Mouse (Mus musculus) hindbrain, postnatal 0 days (tissue): Measurements from ENCODE around the gene Kctd20. TPM values are rescaled to one million over a fixed set of nuclear protein-coding genes. Genes with fewer than 3 reads are reported as not detected.

ENCODE experiments used
- ATAC-seq: fragments of 200-750 bp; cut with Nextera tagmentation; 2 replicates; pipeline ENCODE4 v1.8.0; 2017; ENCODE audit warnings: mild to moderate bottlenecking, moderate TSS enrichment, moderate library complexity
- DNase-seq: peaks from one replicate; pipeline ENCODE4 v3.0.0-alpha.2; 2015; ENCODE audit warnings: low spot score
- H3K27ac ChIP-seq: fragments of 300-500 bp; sonication (generic); 2 replicates; pipeline ENCODE4 v1.5.1; 2014; ENCODE audit warnings: mild to moderate bottlenecking
- H3K27me3 ChIP-seq: fragments of 300-500 bp; sonication (generic); 2 replicates; pipeline ENCODE4 v1.6.1; 2014; ENCODE audit warnings: low read length, mixed read lengths; ENCODE audit not compliant: insufficient read depth
- H3K36me3 ChIP-seq: fragments of 300-500 bp; sonication (generic); 2 replicates; pipeline ENCODE4 v1.6.1; 2014; ENCODE audit warnings: low read length, mixed read lengths; ENCODE audit not compliant: insufficient read depth
- H3K4me1 ChIP-seq: fragments of 300-500 bp; sonication (generic); 2 replicates; pipeline ENCODE4 v1.6.1; 2014; ENCODE audit warnings: antibody characterized with exemption, low read length, mixed read lengths; ENCODE audit not compliant: insufficient read depth
- H3K4me2 ChIP-seq: fragments of 300-500 bp; sonication (generic); 2 replicates; pipeline ENCODE4 v1.6.1; 2014; ENCODE audit warnings: low read depth, mild to moderate bottlenecking, low read length, moderate library complexity, mixed read lengths
- H3K4me3 ChIP-seq: fragments of 300-500 bp; sonication (generic); 2 replicates; pipeline ENCODE4 v1.5.1; 2014; ENCODE audit warnings: low read length
- H3K9ac ChIP-seq: fragments of 300-500 bp; sonication (generic); replicated peaks from 2 replicates; pipeline ENCODE4 v1.6.1; 2014; ENCODE audit warnings: mild to moderate bottlenecking, low read length, moderate library complexity, mixed read lengths
- H3K9me3 ChIP-seq: fragments of 300-500 bp; sonication (generic); 2 replicates; pipeline ENCODE4 v1.6.1; 2016; ENCODE audit warnings: low read length, mixed read lengths
- CTCF ChIP-seq: IDR thresholded peaks from 2 replicates; pipeline ENCODE4 v1.5.1; 2016; ENCODE audit warnings: antibody characterized with exemption, control low read depth, low read depth
- WGBS: fragments of 180-500 bp; shearing (Covaris S2); extraction: QIAGEN DNeasy Blood & Tissue Kit; methylation state at CpG from one replicate; pipeline ENCODE4 v1.1.7; 2014; 5-methylcytosine and 5-hydroxymethylcytosine counted together
- polyA plus RNA-seq: library from polyadenylated mRNA; unstranded; fragments of >200 nt; fragmentation: Nextera tagmentation; extraction: Ambion mirVana; gene quantifications from 2 replicates; pipeline ENCODE4 v1.2.1, GENCODE M21; 2015
- total RNA-seq: library from RNA; depleted of rRNA; stranded (reverse); fragments of >200 nt; gene quantifications from 2 replicates; pipeline ENCODE4 v1.2.3, GENCODE M21; 2014; rRNA removed

Gene Kctd20
- total and polyA plus RNA-seq, 2 experiments from 2014 or later: 51.5 to 64.1 TPM

DNA sequence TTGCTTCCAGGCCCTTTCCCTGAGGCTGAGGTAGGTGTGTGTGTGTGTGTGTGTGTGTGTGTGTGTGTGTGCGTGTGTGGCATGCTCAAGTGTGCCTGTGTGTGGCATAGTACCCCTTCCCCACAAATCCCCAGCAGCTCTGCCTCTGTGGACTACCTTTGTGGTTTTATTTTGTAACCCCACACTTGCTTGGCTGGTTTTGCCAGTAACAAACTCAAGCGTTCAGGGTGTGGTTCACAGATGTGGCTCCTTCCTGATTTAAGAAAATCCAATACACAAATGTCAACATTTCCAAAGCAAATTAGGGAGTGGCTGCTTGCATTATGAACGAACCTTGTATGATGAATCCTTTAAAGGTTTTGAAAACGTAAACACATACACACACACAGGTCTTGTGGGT lies 65.0 kb downstream of the Kctd20 start:
- no peak for ATAC-seq
- TF ChIP-seq CTCF: no peak
- 91% methylated on average over 4 of the region's 4 CpGs for WGBS
- H3K9ac ChIP-seq: no peak overlapping the region
- H3K9me3 ChIP-seq: no peaks in the 10 kb centered on the region
- no peak overlapping the region for H3K27ac ChIP-seq
- no peak for DNase-seq
- H3K4me3 ChIP-seq: no peak overlapping the region
- no peaks in the 10 kb centered on the region for H3K36me3 ChIP-seq
- no peak overlapping the region for H3K4me2 ChIP-seq
- H3K4me1 ChIP-seq: no peaks in the 10 kb centered on the region
- no peaks in the 10 kb centered on the region for H3K27me3 ChIP-seq

DNA sequence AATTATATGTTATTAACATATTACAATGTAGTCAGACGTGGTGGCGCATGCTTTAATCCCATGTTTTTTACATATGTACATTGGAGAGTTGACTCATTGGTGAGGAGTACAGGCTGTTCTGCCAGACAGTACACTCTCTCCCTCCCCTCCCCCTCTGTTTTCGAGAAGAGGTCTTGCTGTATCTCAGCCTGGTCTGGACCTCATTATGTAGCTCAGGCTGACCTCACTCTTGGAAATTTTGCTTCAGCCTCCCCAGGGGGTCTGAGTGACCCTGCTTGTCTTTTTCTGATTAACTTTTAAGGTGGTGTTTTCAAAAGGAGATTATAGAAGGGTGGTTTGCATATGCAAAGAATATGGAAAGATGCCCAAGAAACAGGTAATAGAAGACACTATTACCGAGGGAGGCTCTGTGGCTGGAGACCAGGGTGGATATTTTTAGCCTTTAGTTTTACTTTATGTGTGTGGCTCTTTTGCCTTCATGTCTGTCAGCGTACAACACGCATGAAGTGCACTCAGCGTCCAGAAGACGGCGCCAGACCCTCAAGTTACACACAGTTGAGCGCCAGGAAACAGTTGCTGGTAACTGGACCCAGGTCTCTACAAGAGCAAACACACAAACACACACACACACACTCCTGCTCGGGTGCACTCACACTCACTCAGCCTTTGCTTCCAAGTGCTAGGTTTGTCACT lies 66.7 kb downstream of the Kctd20 start:
- H3K4me3 ChIP-seq: no peak overlapping the region
- DNase-seq (no peak), ATAC-seq (no peak)
- H3K9ac ChIP-seq: no peak overlapping the region
- H3K9me3 ChIP-seq: no peaks in the 10 kb centered on the region
- 50% methylated on average over 11 of the region's 11 CpGs for WGBS
- no peaks in the 10 kb centered on the region for H3K36me3 ChIP-seq
- H3K27ac ChIP-seq: no peak overlapping the region
- H3K4me1 ChIP-seq: no peaks in the 10 kb centered on the region
- H3K27me3 ChIP-seq: no peaks in the 10 kb centered on the region
- no peak overlapping the region for H3K4me2 ChIP-seq
- peak; percentile 53 for TF ChIP-seq CTCF

Other genes starting within 250 kb of the Kctd20 start
- gene AC170998.1, start 225.9 kb upstream of the Kctd20 start, total RNA-seq: 2.3 and 4.3 TPM in 2 replicates
- 3.1 and 3.4 TPM in 2 replicates for gene AC170998.1, start 225.9 kb upstream of the Kctd20 start, polyA plus RNA-seq
- 0.37 TPM in 1 of 2 replicates, not detected in the other for gene Mapk13, start 182.7 kb upstream of the Kctd20 start, total RNA-seq
- gene Mapk13, start 182.7 kb upstream of the Kctd20 start, polyA plus RNA-seq: 1.7 and 1.9 TPM in 2 replicates
- gene Brpf3, start 150.9 kb upstream of the Kctd20 start, total RNA-seq: 10.1 and 16.5 TPM in 2 replicates
- 4.5 and 4.7 TPM in 2 replicates for gene Brpf3, start 150.9 kb upstream of the Kctd20 start, polyA plus RNA-seq
- gene Pnpla1, start 93.5 kb upstream of the Kctd20 start, total RNA-seq: 0.10 and 0.22 TPM in 2 replicates
- 0.08 and 0.09 TPM in 2 replicates for gene Pnpla1, start 93.5 kb upstream of the Kctd20 start, polyA plus RNA-seq
- gene 4930539E08Rik, start 36.6 kb upstream of the Kctd20 start, total RNA-seq: 5.6 and 13.0 TPM in 2 replicates
- gene 4930539E08Rik, start 36.6 kb upstream of the Kctd20 start, polyA plus RNA-seq: 1.6 and 2.1 TPM in 2 replicates
- not detected in 2 replicates for gene Pxt1, start 8.1 kb upstream of the Kctd20 start, total RNA-seq
- not detected in 2 replicates for gene Pxt1, start 8.1 kb upstream of the Kctd20 start, polyA plus RNA-seq
- gene Stk38, start 56.0 kb downstream of the Kctd20 start, total RNA-seq: 56.2 and 58.7 TPM in 2 replicates
- 52.7 and 60.8 TPM in 2 replicates for gene Stk38, start 56.0 kb downstream of the Kctd20 start, polyA plus RNA-seq
- 139 and 147 TPM in 2 replicates for gene Srsf3, start 80.7 kb downstream of the Kctd20 start, total RNA-seq
- 298 and 315 TPM in 2 replicates for gene Srsf3, start 80.7 kb downstream of the Kctd20 start, polyA plus RNA-seq
- gene Cdkn1a, start 139.0 kb downstream of the Kctd20 start, total RNA-seq: 48.9 and 50.0 TPM in 2 replicates
- 242 and 257 TPM in 2 replicates for gene Cdkn1a, start 139.0 kb downstream of the Kctd20 start, polyA plus RNA-seq
- gene Rab44, start 162.2 kb downstream of the Kctd20 start, total RNA-seq: 1.2 TPM in 2 replicates
- gene Rab44, start 162.2 kb downstream of the Kctd20 start, polyA plus RNA-seq: 0.05 and 0.20 TPM in 2 replicates